Mouse (Mus musculus): Measurements from ENCODE around the gene Ifi203.
"Not testable (repeated sequence)": the region's sequence is repeated elsewhere in the genome, so short reads cannot be mapped to it uniquely, and the experiment has no call there.

DNA sequence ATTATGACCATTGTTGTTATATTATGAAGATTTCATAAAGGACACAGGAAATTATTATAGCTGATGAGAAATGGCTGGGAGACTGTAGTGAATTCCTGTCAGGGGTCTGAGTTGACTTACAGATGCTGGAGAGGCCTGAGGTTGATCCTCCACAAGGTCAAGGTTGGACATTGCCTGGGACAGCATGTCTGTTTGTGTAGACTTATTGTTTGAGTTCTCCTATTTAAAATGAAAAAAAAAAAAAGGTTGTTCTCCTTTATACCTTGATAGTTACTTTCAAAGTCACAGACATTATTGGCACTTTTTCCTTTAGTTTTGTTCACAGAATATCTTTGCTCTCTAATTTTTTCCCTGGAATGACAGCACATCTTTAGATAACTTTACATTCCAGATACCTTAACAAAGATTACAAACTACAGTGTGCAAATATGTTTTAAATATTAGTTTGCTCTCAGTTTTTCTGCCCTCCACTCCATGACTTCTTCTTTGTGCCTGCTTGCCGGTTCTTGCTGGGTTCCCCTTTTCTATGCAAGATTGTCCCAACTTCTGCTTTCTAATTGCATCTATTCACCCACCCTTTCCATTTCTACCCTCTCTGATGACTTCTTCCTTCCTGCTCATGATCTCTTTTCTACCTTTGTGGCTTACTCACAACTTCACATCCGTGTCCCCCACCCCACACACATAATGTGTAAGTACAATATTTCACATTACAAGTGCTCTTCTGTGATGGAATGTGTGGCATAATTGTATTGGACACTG, 55.3 kb downstream of the Ifi203 start:
- TF ChIP-seq POLR2A (IDR thresholded peaks at IDR 0.05; ENCODE audit: borderline replicate concordance, extremely low read depth, low read depth, low read length); CTCF (IDR thresholded peaks at IDR 0.05; ENCODE audit: insufficient read depth, low read length): not testable (repeated sequence)
